Mouse (Mus musculus): ENCODE results near the gene Pde6g.

DNA sequence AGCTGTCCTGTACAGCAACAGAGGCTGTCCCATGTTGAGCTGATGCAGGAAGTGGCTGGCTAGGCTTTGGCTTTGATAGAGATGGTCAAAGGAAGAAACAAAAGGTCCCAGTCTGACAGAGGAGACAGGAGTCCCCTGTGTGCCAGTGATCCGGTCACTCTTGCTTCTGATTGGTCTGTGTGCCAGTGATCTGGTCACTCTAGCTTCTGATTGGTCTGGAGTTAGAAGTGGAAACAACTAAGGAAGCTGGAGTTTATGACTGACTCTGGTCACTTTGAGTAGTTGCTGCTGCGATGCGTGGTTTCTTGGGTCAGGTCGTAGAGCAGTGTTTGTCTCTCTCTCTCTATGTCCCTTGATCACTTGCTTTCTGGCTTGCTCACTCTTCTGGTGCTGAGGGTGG is 48.4 kb upstream of the Pde6g start:
- TF ChIP-seq CTCF (IDR thresholded peaks at IDR 0.05; ENCODE audit: low read depth) (no peak), EP300 (optimal IDR thresholded peaks at IDR 0.05) (no peak)
